Mouse (Mus musculus) C2C12 (cell line): Measurements from ENCODE around the gene Tmem52.

Source experiments
- CTCF ChIP-seq: IDR thresholded peaks from one replicate; pipeline ENCODE4 v1.5.1; 2011; ENCODE audit not compliant: control insufficient read depth, insufficient read depth, insufficient read length
- USF1 ChIP-seq: IDR thresholded peaks from one replicate; pipeline ENCODE4 v1.6.1; 2011; ENCODE audit warnings: low read depth, mild to moderate bottlenecking, control low read depth, moderate library complexity

GRCm38 (mm10) chr4:155469590-155470262 is 812 bp downstream of the Tmem52 start:
- TF ChIP-seq CTCF (no peak), USF1 (no peak)
